Mouse (Mus musculus) thymus, postnatal 0 days (tissue): Measurements from ENCODE around the gene Wdr6. TPM values are rescaled to one million over a fixed set of nuclear protein-coding genes. Genes with fewer than 3 reads are reported as not detected.
"Not testable (repeated sequence)": the region's sequence is repeated elsewhere in the genome, so short reads cannot be mapped to it uniquely, and the experiment has no call there.

Source experiments
- DNase-seq: peaks from one replicate; pipeline ENCODE4 v3.0.0-alpha.2; 2015; ENCODE audit warnings: low spot score
- polyA plus RNA-seq: library from polyadenylated mRNA; unstranded; fragments of >200 nt; fragmentation: Nextera tagmentation; extraction: Ambion mirVana; gene quantifications from 2 replicates; pipeline ENCODE4 v1.2.1, GENCODE M21; 2015

Gene Wdr6
- 44.3 and 47.0 TPM in 2 replicates for polyA plus RNA-seq

GRCm38 (mm10) chr9:108578545-108579343 is at the start of gene Wdr6:
Gene Wdr6, minus strand, starts transcription at chr9:108578739.
- DNase-seq, result peak; percentile 95

GRCm38 (mm10) chr9:108628141-108628540 is 49.6 kb upstream of the Wdr6 start:
- DNase-seq, result no peak

DNA sequence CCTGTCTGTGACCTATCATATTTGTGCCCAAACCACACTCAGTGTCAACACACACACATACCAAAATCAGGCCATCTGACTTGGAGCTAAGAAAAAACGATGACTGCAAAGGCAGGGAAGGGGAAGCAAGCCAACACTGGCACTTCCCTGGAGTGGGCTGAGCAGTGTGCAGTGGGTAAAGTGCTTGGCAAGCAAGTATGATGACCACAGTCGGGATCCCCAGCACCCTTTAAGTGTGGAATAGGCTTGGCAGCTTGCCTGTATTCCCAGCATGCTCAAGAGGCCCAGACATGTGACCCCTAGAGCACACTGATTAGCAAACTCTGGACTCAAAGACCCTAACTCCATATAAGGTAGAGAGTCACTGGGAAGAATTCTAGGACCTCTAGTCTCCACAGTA is 48.0 kb upstream of the Wdr6 start:
- no peak for DNase-seq

DNA sequence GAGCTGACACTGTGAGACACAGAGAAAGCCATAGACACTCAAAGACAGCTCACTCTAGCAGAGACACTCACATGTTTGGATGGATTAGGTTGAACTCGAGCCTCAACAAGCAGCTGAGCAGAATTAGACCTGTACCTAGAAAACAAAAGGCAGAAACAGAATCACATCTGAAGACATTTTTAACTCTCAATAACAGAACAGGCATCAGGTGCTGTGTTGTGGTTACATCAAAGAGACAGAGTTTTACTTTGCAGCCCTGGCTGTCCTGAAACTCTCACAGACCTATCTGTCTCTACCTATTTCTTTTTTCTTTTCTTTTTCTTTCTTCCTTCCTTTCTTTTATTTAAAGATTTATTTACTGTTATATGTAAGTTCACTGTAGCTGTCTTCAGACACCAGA is 38.8 kb upstream of the Wdr6 start:
- DNase-seq, result peak; percentile 24

GRCm38 (mm10) chr9:108611488-108611887 is 32.9 kb upstream of the Wdr6 start:
- DNase-seq, result no peak

DNA sequence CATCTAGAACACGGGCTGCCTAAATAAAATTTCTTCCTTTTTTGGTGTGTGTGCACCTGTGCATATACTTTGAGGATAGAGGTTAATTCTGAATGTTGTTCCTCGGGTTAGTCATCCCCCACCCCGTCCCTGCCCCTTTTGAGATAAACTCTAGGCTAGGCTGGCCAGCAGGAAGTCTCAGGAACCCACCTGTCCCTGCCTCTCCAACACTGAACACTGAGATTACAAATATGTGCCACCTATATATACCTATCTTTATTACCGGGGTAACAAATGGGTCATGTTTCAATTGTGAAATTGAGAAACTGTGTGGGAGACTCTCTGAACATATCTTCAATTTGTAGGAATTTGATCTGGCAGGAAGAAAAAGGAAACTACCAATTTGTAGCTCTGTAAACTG is 30.4 kb upstream of the Wdr6 start:
- no peak for DNase-seq

DNA sequence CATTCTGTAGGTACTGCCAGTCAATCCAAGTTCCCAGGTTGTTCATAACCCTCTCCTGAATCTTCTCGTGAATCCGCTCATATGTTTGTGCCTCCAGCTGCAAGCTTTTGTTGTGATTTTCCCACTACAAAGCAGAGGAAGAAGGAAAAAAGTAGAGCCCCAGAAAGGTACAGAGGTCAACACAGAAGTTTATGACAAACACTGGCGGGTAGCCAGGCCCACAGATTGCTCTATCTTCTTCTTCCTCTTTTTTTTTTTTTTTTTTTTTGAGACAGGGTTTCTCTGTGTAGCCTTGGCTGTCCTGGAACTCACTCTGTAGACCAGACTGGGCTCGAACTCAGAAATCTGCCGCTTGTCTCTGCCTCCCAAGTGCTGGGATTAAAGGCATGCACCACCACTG is 29.4 kb upstream of the Wdr6 start:
- not testable (repeated sequence) for DNase-seq

DNA sequence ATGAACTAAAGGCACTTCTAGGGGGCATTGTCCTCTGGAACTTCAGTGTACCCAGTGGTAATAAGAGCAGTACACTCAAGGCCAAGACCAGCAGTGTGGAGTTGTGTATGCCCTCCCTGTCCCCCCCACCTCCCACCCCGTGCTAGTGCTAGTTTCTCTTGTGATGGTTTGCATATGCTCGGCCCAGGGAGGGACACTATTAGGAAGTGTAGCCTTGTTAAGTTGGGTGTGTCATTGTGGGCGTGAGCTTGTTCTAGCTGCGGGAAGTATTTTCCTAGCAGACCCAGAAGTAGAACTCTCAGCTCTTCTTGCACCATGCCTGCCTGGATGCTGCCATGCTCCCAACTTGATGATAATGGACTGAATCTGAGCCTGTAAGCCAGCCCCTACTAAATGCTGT is 23.4 kb upstream of the Wdr6 start:
- DNase-seq, result no peak

- DNase-seq, result no peak
These were observed 21.5 kb upstream of the Wdr6 start for GRCm38 (mm10) chr9:108600011-108600410.

GRCm38 (mm10) chr9:108599021-108599566 is 20.6 kb upstream of the Wdr6 start:
- DNase-seq, result peak; percentile 95

DNA sequence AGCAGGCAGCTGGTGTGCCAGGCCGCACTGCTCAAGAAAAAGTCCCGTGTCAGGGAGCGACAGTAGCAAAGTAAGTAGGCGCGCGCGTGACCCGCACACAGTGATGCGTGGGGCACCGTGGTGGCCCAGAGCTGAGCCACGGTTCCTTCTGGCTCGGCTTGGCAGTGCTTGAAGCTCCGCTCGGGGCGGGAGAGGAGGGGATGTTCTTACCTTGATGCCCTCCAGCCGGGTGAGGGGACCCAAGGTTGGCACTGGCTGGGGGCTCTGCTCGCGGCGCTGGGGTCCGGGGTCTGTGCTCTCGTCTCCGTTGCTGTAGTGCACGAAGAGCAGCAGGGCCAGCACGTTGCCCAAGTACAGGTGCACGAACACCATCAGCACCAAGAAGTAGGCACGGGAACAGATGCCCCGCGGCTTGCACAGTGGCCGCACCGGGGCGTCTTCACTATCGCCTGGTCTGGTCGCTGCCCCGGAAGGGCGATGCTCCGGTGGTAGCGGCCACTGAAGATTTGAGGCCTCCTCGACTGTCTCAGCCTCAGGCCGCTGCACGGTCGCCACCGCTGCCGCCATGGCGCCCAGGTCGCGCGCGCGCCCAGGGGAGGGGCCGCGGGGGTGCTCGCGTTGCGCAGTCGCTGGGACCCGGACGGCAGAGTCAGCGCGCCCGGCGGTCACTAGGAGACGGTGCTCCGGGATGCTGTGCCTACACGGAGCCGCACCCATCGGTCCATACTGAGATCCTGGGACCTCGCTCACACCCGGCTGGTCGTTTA is 18.6 kb upstream of the Wdr6 start, which contains the start of gene P4htm:
P4htm (minus strand) TSS at position 670 of the 767 bp plus-strand sequence.
- peak; percentile 60 for DNase-seq

GRCm38 (mm10) chr9:108594354-108594753 is 15.8 kb upstream of the Wdr6 start:
- no peak for DNase-seq

DNA sequence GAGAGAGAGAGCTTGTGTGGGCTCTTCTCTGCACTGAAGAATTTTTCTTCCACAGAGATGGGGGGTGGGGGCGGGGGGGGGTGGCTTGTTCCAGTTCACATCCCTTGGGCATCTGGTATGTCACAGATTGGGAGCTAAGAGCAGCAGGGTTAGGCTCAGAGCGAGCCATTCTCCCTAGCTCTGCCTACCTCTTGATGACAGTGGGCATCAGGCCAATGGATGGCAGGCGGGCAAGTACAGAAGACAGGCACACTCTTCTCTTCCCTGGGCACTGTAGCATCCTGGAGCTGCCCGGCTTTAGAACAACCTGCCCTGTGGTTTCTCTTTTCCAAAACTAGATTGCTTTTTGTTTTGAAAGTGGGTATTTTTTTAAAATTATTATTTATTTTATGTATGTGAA is 12.9 kb upstream of the Wdr6 start:
- DNase-seq, result no peak

DNA sequence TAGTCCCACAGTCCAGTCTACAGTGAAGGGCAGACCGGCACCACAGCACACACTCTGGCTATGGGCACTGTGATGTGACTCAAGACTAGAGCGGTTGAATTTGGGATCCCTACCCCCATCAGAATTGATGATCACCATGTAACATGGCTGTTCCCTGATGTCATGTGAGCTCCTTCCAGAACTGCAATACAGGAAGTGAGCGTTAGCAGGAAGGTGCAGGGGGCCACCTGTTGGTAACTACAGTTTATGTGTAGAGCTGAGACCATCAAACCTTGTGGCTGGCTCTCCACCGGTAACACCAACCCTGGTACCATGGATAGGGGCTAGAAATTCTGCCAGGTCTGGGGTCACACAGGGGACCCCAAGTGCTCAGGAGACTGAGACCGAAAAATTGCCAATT is 10.7 kb upstream of the Wdr6 start:
- peak; percentile 61 for DNase-seq

DNA sequence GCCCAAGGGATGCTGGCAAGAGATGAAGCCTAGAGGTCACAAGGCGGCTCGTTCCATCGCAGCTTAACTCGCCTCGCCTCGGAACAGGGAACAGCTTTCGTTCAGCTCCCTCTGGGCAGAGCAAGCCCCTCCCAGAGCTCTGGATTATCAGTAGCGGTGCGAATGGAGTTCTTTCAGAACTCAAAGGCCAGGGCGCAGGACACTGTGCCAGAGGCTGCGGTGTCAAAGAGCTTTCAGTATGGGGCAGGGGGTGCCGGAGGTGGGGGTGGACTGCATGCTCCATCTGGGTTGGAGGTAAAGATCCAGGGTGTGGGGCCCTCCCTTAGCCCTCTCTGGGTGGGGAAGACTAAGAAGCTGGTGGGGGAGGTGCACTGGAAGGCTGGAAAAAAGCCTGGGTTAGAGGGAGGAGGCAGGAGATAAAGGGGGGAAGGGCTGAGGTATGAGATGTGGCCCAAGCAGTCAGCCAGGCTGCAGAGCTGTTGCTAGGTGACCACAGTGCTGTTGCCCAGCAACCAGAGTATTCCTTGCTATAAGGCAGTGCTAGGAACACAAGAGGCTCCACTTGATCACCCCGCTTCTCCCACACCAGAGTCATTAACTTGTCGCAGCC is 9.1 kb upstream of the Wdr6 start:
- no peak for DNase-seq

DNA sequence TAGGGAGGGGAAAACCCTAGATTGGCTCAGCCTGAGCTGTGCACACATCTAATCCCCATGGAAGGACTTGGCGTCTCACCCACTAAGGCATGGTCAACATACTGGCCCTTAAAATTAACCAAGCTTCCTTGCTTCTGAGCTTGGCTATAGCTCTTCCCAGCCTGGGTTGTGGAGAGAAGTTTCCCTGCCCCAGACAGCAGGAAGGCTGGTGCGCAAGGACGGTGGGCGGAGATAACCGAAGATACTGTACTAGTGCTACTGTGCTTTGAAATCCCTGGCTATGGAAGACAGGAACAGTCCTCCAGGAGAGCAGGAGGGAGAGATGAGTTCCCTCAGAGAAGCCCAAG is 778 bp upstream of the Wdr6 start:
- no peak for DNase-seq

DNA sequence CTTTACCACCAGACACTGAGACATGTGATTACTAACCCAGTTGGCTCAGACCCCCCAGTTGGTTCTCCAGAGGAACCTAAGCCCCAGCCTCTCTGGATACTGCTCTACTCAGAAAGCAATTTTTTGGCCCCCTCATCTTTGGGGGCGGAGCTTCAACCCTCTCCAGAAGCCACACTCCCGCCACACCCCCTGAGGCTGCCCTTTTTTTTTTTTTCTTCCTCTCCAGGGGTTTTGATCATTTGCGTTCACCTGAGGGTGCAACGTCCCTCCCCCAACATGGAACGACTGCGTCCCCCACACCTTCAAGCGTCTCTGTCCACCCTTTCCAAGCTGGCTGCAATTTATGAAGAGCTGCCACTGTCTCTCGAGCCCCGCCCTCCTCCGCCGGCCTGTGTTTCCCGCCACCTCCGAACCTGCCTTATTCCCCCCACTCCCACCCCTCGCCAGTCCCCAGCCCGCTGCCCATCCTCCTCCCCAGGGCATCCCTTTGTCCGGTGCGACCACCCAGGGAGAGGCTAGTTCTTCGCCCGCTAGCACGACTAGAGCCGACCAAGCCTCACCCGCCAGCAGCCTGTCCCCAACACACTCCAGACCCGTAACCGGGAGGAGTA is 500 bp downstream of the Wdr6 start:
- DNase-seq, result peak; percentile 43

DNA sequence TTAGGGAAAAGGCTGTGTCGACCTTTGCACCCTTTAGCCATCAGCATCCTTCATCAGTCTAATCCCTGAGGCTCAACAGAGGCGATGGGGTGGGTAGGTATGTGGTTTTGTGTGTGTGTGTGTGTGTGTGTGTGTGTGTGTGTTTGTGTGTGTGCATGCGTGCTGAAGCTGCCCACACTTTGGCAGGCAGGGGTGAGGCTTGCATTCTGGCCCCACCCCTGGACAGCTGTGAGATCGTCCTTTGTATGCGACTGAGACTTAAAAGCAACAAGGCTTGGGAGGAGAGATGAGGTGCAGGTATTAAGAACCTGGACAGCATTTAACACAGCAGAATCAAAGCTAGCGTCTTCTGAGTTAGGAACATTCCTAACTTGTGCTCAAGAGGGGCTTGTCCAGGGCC is 1.5 kb downstream of the Wdr6 start:
- no peak for DNase-seq

GRCm38 (mm10) chr9:108575321-108576297 is 2.9 kb downstream of the Wdr6 start:
- no peak for DNase-seq

DNA sequence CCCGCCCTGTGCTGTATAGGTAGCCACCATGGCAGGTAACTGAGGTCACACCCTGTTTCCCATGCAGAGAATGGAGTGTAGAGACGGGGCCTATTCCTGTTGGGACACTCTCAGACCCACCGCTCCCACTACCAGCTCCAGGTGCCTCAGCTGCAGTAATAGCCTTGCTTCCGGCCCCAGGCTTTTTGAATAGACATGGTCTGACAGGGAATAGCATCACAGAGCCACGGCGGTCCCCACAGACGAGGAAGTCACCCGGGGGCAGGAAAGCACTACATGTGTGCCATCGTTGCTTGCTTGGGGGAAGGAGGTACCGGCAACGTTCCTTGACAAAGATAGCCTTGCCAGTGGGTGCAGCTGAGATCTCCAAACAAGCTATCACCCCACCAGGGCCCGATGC is 3.6 kb downstream of the Wdr6 start:
- no peak for DNase-seq
